Mouse (Mus musculus) right cerebral cortex, postnatal 36 days (tissue): ENCODE results near the gene Vps72.

ENCODE experiments used
- DNase-seq, 2 experiments: peaks; one replicate each; pipeline ENCODE4 v3.0.0; 2022; ENCODE audit warnings: low spot score in 2 of 2, mixed read lengths in 1 of 2

Vps72 gene

GRCm38 (mm10) chr3:95164840-95165239, 54.0 kb downstream of the Vps72 start:
- no peak for DNase-seq

GRCm38 (mm10) chr3:95169996-95170395, 59.2 kb downstream of the Vps72 start:
- DNase-seq = no peak

- no peak for DNase-seq
These were observed 60.3 kb downstream of the Vps72 start for GRCm38 (mm10) chr3:95171105-95171504.
